Mouse (Mus musculus): ENCODE data around the gene Gpt2.

GRCm38 (mm10) chr8:85479710-85480109, 12.7 kb upstream of the Gpt2 start:
- no peak for TF ChIP-seq CTCF (IDR thresholded peaks at IDR 0.05)
- no peak for TF ChIP-seq EP300 (IDR thresholded peaks at IDR 0.05)

All from lung, postnatal 0 days (tissue).